Mouse (Mus musculus) frontal cortex, adult 2 months (tissue): Measurements from ENCODE around the gene Hes2. TPM values are rescaled to one million over a fixed set of nuclear protein-coding genes. Genes with fewer than 3 reads are reported as not detected.

ENCODE experiments used
- DNase-seq, 2 experiments: peaks; one replicate each; pipeline ENCODE4 v3.0.0; 2022; ENCODE audit warnings: low spot score in 1 of 2; ENCODE audit errors: extremely low spot score in 1 of 2
- polyA plus RNA-seq: library from polyadenylated mRNA; depleted of rRNA; stranded (reverse); fragments of >200 nt; gene quantifications from 2 replicates; pipeline ENCODE4 v1.2.3, GENCODE M21; 2012; rRNA removed

Gene Hes2
- not detected in 2 replicates for polyA plus RNA-seq

DNA sequence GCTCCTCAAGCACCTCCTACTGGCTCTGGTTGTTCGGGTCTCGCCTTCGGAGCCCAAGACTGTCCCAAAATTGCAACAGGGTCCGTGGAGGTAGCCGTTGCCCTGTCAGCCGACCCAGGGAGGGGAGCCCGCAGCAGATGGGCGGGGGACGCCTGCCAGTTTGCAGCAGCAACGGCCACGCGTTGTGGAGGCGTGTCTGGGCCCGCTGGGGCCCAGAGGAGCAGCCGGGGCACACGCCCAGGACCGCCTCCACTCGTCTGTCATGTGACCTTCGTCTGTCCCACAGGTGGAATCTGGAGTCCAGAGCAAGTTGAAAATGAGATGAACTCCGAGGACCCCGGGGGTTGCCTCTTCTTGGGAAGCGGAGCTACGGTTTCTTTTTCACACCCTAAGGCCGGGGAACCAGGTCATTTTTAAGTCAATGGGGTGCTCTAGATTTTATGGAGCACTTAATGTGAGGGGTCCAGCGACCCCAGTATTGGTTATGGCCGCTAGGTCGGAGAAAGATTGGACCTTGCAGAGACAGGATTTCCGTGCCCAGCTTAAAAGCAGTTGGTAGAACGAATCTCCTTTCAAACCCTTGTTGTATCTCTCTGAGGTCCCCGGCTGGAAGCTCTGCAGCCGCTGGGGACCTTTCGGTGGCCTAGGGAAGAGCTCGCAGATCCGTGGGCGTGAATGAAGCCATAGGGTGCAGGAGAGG, at the start of gene Hes2:
Hes2 (plus strand) TSS at position 283 of the 700 bp plus-strand sequence.
- DNase-seq: no peak

DNA sequence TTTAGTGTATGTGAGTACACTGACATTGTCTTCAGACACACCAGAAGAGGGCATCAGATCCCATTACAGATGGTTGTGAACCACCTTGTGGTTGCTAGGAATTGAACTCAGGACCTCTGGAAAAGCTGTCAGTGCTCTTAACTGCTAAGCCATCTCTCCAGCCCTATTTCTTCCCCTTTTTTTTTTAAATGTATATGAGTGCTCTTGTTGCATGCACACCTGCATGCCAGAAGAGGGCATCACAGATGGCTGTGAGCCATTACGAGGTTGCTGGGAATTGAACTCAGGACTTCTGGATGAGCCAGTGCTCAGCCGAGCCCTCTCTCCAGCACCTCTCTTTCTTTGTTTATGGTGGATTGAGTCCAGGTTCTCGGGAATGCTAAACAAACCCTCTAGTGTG, 49.2 kb upstream of the Hes2 start:
- DNase-seq: no peak

DNA sequence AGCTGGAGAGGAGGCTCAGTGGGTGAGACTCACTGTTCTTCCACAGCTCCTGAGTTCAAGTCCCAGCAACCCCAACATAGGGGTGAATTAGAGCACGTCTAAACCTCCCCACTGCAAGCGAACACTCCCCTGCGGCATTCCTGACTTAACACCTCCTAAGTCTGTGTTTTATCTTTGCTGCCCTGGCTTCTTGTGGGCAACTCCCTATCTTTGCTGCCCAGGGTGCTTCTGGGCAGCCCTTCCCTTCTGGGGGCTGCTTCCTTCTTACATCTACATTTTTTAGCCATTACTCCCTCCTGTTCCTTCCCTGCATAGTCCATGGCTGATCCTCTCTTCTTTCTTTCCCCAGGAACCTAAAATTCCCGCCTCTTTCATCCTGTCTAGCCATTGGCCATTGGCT, 48.0 kb upstream of the Hes2 start:
- no peak for DNase-seq

DNA sequence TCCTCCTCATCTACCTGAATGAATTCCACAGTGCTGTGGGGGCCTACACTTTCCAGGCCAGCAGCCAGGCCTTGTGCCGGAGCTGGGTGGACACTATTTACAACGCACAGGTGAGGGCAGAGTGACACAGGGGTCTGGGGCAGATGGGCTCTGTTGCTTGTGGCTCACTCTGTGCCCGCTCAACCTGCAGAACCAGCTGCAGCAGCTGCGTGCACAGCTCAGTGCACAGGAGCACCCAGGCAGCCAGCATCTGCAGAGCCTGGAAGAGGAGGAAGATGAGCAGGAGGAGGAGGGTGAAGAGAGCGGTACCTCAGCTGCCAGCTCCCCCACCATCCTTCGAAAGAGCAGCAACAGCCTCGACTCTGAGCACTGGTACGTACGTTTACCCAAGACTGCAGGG, 46.3 kb upstream of the Hes2 start:
- no peak for DNase-seq

DNA sequence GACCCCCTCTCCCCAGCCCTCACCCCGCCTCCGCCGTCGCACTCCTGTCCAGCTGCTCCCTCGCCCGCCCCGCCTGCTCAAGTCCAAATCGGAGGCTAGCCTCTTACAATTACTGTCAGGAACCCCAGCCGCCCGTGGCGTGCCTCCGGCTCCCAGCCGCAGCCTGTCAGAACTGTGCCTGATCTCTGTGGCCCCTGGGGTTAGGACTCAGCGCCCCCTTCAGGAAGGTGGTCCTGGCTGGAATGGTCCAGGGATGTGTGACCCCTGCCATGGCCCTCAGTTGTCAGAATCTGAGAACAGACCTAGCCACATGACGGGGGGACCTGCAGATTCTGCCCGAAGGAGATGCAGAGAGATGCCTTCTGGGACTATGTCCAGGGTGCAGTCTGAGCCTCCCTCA, 44.6 kb upstream of the Hes2 start:
- DNase-seq: no peak

- DNase-seq: no peak
These were observed 42.6 kb upstream of the Hes2 start, which contains the start of gene Tnfrsf25 for GRCm38 (mm10) chr4:152115921-152116612. Tnfrsf25 (plus strand) TSS chr4:152115934.

- DNase-seq: no peak
These were observed 41.1 kb upstream of the Hes2 start for GRCm38 (mm10) chr4:152117538-152117937.

- peak in 1 of 2 experiments; percentile 70 for DNase-seq
These were observed 39.0 kb upstream of the Hes2 start for GRCm38 (mm10) chr4:152119396-152120292.

DNA sequence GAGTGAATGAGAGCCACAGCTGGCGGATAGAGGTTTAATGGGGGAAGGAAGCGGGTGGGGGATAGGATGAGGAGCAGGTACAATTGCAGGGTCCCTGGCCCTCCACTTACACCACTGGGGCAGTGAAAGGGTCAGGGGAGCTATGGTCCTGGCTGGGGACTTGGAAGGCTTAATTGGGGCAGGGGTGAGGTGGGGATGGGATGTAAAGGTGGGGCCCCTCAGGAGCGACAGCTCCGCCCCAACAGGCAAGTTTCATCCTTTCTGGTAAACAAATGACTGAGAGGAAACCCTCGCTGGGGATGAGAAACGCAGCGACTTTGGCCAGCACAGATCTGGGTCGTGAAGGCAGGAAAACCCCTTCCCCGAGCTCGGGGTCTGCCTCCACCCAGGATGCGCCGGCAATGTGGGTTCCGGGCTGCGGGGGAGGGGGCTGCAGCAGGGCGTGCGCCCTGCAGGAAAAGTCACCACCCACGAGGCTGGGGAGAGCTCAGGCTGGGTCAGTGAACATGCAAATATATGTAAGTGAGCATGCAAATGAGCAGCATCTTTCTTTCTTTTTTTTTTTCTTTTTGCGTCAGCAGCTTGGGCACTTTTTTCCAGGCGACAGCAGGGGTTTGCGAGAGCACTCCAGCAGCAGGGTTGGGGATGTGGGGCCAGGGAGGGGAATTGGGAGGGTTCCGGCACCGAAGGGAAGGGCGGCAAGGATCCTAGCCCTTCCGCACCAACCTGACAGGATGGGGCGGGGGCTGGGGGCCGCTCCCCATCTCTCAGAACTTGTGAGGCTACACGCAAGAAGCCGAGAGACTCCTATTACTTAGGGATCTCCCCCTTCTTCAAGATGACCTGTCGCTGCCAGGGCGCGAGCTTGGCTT, 38.1 kb upstream of the Hes2 start:
- peak in 1 of 2 experiments; percentile 54 for DNase-seq

DNA sequence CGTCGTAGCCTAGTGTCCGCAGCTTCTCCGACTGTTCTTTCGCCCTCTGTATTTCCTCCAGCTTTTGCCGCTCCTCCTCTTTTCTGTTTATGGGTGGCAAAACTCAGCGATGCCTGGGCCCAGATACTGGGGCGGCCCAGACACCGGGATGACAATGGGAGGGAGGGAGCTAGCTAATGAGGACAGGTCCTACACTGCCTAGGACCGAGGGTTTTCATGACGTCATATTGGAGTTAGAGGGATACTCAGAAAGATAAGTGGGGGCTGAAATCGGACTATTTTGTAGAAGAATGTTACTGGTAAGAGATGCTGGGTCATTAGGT, 37.5 kb upstream of the Hes2 start:
- no peak for DNase-seq

DNA sequence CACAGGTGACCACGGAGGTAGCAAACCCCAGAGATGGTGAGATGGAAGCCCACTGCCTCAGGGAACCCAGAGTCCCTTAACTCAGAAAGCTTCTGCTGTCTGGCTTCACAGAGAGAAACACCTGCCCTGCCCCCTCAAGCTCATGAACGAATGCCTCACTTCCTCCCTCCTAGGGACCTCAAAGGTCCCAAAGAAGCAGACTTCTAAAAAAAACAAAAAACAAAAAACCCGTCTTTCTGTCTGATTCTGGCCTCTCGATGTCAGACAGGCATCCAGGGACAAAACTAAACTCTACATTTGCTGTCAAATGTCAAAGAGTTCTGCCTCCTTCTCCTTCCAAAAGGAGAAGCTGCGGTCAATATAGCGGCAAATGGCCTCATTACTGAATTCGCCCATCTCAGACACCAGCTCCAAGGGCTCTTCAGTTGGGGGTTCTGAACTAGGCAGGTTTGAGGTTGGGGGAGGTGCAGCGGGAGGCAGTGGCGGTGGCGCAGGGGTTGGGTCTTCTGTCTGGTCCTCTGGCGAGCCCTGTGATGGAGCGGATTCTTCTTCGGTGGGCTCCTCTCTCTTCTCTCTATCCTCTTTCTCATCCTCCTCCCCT, 34.2 kb upstream of the Hes2 start:
- no peak for DNase-seq

DNA sequence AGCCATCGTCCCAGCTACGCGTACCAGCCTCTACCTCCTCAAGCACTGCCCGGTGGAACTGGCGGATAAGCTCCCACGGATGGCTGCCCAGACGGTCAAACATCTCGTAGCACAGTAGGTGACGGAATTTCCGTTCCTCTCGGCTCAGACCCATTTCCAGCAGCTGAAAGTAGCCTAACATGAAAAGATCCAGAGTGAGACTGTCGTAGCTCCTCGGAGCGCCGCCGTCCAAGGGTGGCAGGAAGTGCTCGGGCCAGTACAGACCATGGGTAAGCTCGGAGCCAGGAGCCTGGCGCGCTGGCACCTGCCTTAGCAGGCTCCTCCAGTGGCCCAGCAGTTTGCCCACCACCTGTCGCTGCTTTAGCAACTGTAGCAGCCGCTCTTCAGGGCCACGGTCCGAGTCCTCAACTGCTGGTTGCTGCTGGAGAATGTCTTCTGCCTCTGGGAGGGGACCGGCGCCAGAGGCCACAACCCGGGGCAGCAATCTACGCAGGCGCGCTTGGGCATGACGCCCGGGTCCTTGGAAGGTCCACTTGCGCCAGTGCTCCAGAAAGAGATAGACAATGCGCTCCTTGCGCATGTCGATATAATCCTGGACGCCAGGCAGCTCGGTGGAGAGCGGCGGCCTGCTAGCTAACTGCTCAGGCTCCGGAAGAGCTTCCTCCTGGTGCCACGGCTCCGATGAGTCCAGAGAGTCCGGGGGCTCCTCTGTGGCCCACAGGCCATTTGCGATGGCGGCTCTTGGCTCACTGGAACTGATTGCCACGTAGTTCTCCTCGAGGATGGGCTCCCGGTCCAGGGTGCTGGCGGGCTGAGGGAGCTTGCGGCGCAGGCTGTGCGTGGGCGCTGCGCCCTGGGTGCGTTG, 33.3 kb upstream of the Hes2 start:
- peak in 1 of 2 experiments; percentile 43 for DNase-seq

GRCm38 (mm10) chr4:152126026-152126920, 32.4 kb upstream of the Hes2 start:
- no peak for DNase-seq

GRCm38 (mm10) chr4:152127884-152128283, 30.8 kb upstream of the Hes2 start:
- no peak for DNase-seq

- no peak for DNase-seq
These were observed 29.9 kb upstream of the Hes2 start for GRCm38 (mm10) chr4:152128784-152129183.

GRCm38 (mm10) chr4:152129395-152129930, 29.2 kb upstream of the Hes2 start:
- no peak for DNase-seq

GRCm38 (mm10) chr4:152130771-152131653, 27.7 kb upstream of the Hes2 start:
- peak in 1 of 2 experiments; percentile 38 for DNase-seq
